Mouse (Mus musculus) R1 (cell line): ENCODE results near the gene Gm4553.
A peak's percentile ranks its signal among the peaks of the same experiment; 100 is the strongest.
"Not testable (repeated sequence)": the region's sequence is repeated elsewhere in the genome, so short reads cannot be mapped to it uniquely, and the experiment has no call there.

ENCODE experiments used
- DNase-seq: peaks from one replicate; pipeline ENCODE4 v3.0.0-alpha.2; 2018; ENCODE audit warnings: low read depth, low spot score

Gene Gm4553

GRCm38 (mm10) chr7:142165639-142166038 lies at the start of gene Gm4553:
Gene Gm4553, minus strand, starts transcription at chr7:142165739.
- not testable (repeated sequence) for DNase-seq

- not testable (repeated sequence) for DNase-seq
These were observed 46.6 kb upstream of the Gm4553 start for GRCm38 (mm10) chr7:142212136-142212535.

- DNase-seq = no peak
These were observed 46.0 kb upstream of the Gm4553 start, which contains the start of gene Gm7579 for GRCm38 (mm10) chr7:142211559-142211958. Gene Gm7579, plus strand, starts transcription at chr7:142211859.

- DNase-seq = peak; percentile 60
These were observed 41.4 kb upstream of the Gm4553 start for GRCm38 (mm10) chr7:142206891-142207290.

- no peak for DNase-seq
These were observed 39.9 kb upstream of the Gm4553 start for GRCm38 (mm10) chr7:142205488-142205887.

GRCm38 (mm10) chr7:142201064-142201463 lies 35.5 kb upstream of the Gm4553 start, which contains the start of gene Krtap5-3:
Gene Krtap5-3, plus strand, starts transcription at chr7:142201364.
- no peak for DNase-seq

GRCm38 (mm10) chr7:142198748-142199147 lies 33.2 kb upstream of the Gm4553 start:
- DNase-seq = no peak

GRCm38 (mm10) chr7:142190289-142190688 lies 24.8 kb upstream of the Gm4553 start, which contains the start of gene Gm10153:
Gene Gm10153, minus strand, starts transcription at chr7:142190389.
- no peak for DNase-seq

GRCm38 (mm10) chr7:142188156-142188555 lies 22.6 kb upstream of the Gm4553 start:
- DNase-seq = no peak

- no peak for DNase-seq
These were observed 15.5 kb upstream of the Gm4553 start for GRCm38 (mm10) chr7:142181021-142181420.

- no peak for DNase-seq
These were observed 13.1 kb upstream of the Gm4553 start for GRCm38 (mm10) chr7:142178685-142179084.

- not testable (repeated sequence) for DNase-seq
These were observed 10.4 kb upstream of the Gm4553 start, which contains the start of gene Krtap5-2 for GRCm38 (mm10) chr7:142175905-142176304. Gene Krtap5-2, minus strand, starts transcription at chr7:142176005.

GRCm38 (mm10) chr7:142169836-142170235 lies 4.3 kb upstream of the Gm4553 start:
- DNase-seq = peak; percentile 57

- DNase-seq = no peak
These were observed 6.2 kb downstream of the Gm4553 start for GRCm38 (mm10) chr7:142159366-142159765.

- DNase-seq = not testable (repeated sequence)
These were observed 8.5 kb downstream of the Gm4553 start, which contains the start of gene Gm29735 for GRCm38 (mm10) chr7:142157013-142157412. Gene Gm29735, minus strand, starts transcription at chr7:142157113.

GRCm38 (mm10) chr7:142155308-142155707 lies 10.2 kb downstream of the Gm4553 start:
- no peak for DNase-seq

GRCm38 (mm10) chr7:142152191-142152590 lies 13.3 kb downstream of the Gm4553 start:
- no peak for DNase-seq

- no peak for DNase-seq
These were observed 16.9 kb downstream of the Gm4553 start for GRCm38 (mm10) chr7:142148633-142149032.

- peak; percentile 81 for DNase-seq
These were observed 19.5 kb downstream of the Gm4553 start for GRCm38 (mm10) chr7:142146033-142146432.

- DNase-seq = peak; percentile 11
These were observed 20.1 kb downstream of the Gm4553 start for GRCm38 (mm10) chr7:142145413-142145940.

GRCm38 (mm10) chr7:142144507-142144906 lies 21.0 kb downstream of the Gm4553 start, which contains the start of gene Gm45337:
Gene Gm45337, minus strand, starts transcription at chr7:142144607.
- DNase-seq = no peak

GRCm38 (mm10) chr7:142143506-142144010 lies 22.0 kb downstream of the Gm4553 start:
- DNase-seq = not testable (repeated sequence)

- peak; percentile 59 for DNase-seq
These were observed 24.8 kb downstream of the Gm4553 start for GRCm38 (mm10) chr7:142140696-142141095.
